Mouse (Mus musculus) stomach, postnatal 0 days (tissue): ENCODE data around the gene Vegfa. TPM values are rescaled to one million over a fixed set of nuclear protein-coding genes. Genes with fewer than 3 reads are reported as not detected.

Experiments used
- ATAC-seq: fragments of 200-750 bp; cut with Nextera tagmentation; 2 replicates; pipeline ENCODE4 v1.8.0; 2017; ENCODE audit not compliant: low FRiP score, low TSS enrichment
- DNase-seq: peaks from one replicate; pipeline ENCODE4 v3.0.0-alpha.2; 2016; ENCODE audit warnings: low spot score
- H3K27ac ChIP-seq: fragments of 300-500 bp; sonication (generic); replicated peaks from 2 replicates; pipeline ENCODE4 v1.5.1; 2014; ENCODE audit warnings: mild to moderate bottlenecking, control low read depth
- H3K27me3 ChIP-seq: fragments of 300-500 bp; sonication (generic); 2 replicates; pipeline ENCODE4 v1.6.1; 2014; ENCODE audit warnings: low read length; ENCODE audit not compliant: control insufficient read depth, insufficient read depth
- H3K36me3 ChIP-seq: fragments of 300-500 bp; sonication (generic); 2 replicates; pipeline ENCODE4 v1.6.1; 2014; ENCODE audit warnings: low read length, mixed read lengths; ENCODE audit not compliant: control insufficient read depth, insufficient read depth
- H3K4me1 ChIP-seq: fragments of 300-500 bp; sonication (generic); replicated peaks from 2 replicates; pipeline ENCODE4 v1.6.1; 2014; ENCODE audit warnings: antibody characterized with exemption; ENCODE audit not compliant: control insufficient read depth, insufficient read depth
- H3K4me2 ChIP-seq: fragments of 300-500 bp; sonication (generic); replicated peaks from 2 replicates; pipeline ENCODE4 v1.6.1; 2014; ENCODE audit warnings: low read depth, mild to moderate bottlenecking, control low read depth, moderate library complexity
- H3K4me3 ChIP-seq: fragments of 300-500 bp; sonication (generic); 2 replicates; pipeline ENCODE4 v1.5.1; 2014; ENCODE audit warnings: low read depth, low read length, control low read depth
- H3K9ac ChIP-seq: fragments of 300-500 bp; sonication (generic); 2 replicates; pipeline ENCODE4 v1.6.1; 2014; ENCODE audit warnings: mild to moderate bottlenecking, low read length, control low read depth, mixed read lengths
- H3K9me3 ChIP-seq: fragments of 300-500 bp; sonication (generic); 2 replicates; pipeline ENCODE4 v1.6.1; 2016; ENCODE audit warnings: low read length; ENCODE audit not compliant: control insufficient read depth
- CTCF ChIP-seq: IDR thresholded peaks from 2 replicates; pipeline ENCODE4 v1.5.1; 2016; ENCODE audit warnings: antibody characterized with exemption, low read depth, mild to moderate bottlenecking, moderate library complexity
- EP300 ChIP-seq: optimal IDR thresholded peaks from 2 replicates; pipeline ENCODE3; 2016; ENCODE audit warnings: antibody characterized with exemption
- WGBS: fragments of 180-500 bp; shearing (Covaris S2); extraction: QIAGEN DNeasy Blood & Tissue Kit; methylation state at CpG from one replicate; pipeline ENCODE4 v1.1.7; 2014; 5-methylcytosine and 5-hydroxymethylcytosine counted together
- polyA plus RNA-seq: library from polyadenylated mRNA; unstranded; fragments of >200 nt; fragmentation: Nextera tagmentation; extraction: Ambion mirVana; gene quantifications from 2 replicates; pipeline ENCODE4 v1.2.1, GENCODE M21; 2015

Gene Vegfa
- polyA plus RNA-seq, 1 experiment from 2014 or later, result 3.1 TPM

DNA sequence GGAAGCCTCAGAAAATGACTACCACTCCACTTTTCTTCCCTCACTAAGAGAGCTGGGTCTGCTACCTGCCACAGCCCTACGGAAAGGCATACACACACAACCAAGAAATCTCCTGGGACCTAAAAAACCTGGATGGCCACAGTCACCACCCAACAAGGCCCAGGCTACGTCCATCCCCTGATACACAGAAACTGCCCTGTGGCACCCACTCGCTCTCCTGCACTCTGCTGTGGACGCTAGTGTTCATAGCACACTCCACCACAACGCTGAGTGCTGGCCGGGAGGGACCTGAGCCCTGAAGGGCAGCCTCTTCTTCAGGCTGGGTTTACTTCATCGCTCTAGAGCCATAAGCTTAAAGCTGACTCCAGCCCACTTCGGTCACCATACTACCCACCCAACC lies 8.6 kb downstream of the Vegfa start:
- Histone ChIP-seq H3K4me3 (no peak overlapping the region), H3K27me3 (no peaks in the 10 kb centered on the region), H3K4me2 (no peak overlapping the region), H3K36me3 (peaks cover 38% of the 10 kb centered on the region), H3K4me1 (peaks cover 13% of the 10 kb centered on the region), H3K27ac (no peak overlapping the region), H3K9me3 (no peaks in the 10 kb centered on the region), H3K9ac (no peak overlapping the region)
- no peak for TF ChIP-seq CTCF
- TF ChIP-seq EP300, result no peak
- WGBS, result 95% methylated on average over 8 of the region's 8 CpGs
- no peak for DNase-seq
- ATAC-seq, result no peak

GRCm38 (mm10) chr17:46022934-46023333 lies 9.2 kb downstream of the Vegfa start:
- Histone ChIP-seq H3K4me3 (no peak overlapping the region), H3K4me1 (peaks cover 9% of the 10 kb centered on the region), H3K4me2 (no peak overlapping the region), H3K27ac (no peak overlapping the region), H3K9ac (no peak overlapping the region), H3K9me3 (no peaks in the 10 kb centered on the region), H3K36me3 (peaks cover 42% of the 10 kb centered on the region), H3K27me3 (no peaks in the 10 kb centered on the region)
- 63% methylated on average over 6 of the region's 6 CpGs for WGBS
- TF ChIP-seq CTCF, result no peak
- no peak for TF ChIP-seq EP300
- DNase-seq, result no peak
- ATAC-seq, result no peak

DNA sequence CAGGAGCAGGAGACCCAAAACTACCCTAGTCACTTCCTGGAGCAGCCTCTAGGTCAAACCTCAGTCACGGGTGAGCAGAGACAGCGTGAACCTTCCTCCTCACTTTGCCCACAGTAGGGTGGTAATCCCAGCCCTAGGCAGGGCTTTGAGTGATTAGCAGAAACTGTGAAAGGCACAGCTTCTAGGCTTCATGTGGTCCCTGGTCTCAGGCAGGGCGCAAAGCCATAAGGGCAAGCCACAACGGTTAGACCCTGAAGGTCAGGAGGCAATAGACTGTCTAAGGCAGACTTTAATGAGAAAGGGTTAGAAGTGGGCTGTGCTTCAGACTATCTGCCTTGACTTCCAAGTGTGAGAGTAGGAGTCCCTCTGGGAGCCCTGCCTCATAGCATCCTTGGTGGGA lies 9.7 kb downstream of the Vegfa start:
- no peak for ATAC-seq
- no peak for DNase-seq
- Histone ChIP-seq H3K27me3 (no peaks in the 10 kb centered on the region), H3K9me3 (no peaks in the 10 kb centered on the region), H3K4me3 (no peak overlapping the region), H3K9ac (no peak overlapping the region), H3K4me2 (no peak overlapping the region), H3K4me1 (peaks cover 9% of the 10 kb centered on the region), H3K36me3 (peaks cover 46% of the 10 kb centered on the region), H3K27ac (no peak overlapping the region)
- no peak for TF ChIP-seq CTCF
- no peak for TF ChIP-seq EP300
- 85% methylated on average over 4 of the region's 4 CpGs for WGBS

DNA sequence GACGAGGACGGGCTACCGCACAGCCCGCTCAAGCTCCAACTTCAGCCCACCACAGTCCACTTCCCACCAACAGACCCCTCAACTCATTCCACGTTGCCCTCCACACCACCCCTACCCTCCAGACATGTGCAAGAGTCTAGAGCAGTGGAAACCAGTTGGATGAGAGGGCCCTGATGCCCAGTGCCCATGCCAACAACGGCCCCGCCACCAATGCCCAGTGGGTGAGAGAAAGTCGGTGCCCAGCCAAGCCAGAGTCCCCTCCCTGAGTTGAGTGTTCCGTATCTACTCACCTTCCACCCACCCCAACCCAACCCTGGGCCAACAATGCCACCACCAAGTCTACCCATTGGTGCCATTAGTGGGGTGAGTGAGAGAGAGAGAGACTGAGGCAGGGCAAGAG lies 10.4 kb downstream of the Vegfa start:
- H3K9me3 ChIP-seq, result no peaks in the 10 kb centered on the region
- H3K27me3 ChIP-seq, result no peaks in the 10 kb centered on the region
- WGBS, result 94% methylated on average over 9 of the region's 9 CpGs
- no peak for ATAC-seq
- H3K9ac ChIP-seq, result no peak overlapping the region
- H3K4me1 ChIP-seq, result peaks cover 4% of the 10 kb centered on the region; the same call in 1 of the 2 replicates
- no peak overlapping the region for H3K4me2 ChIP-seq
- no peak overlapping the region for H3K27ac ChIP-seq
- H3K4me3 ChIP-seq, result no peak overlapping the region
- no peak for TF ChIP-seq CTCF
- no peak for TF ChIP-seq EP300
- DNase-seq, result no peak
- peaks cover 46% of the 10 kb centered on the region for H3K36me3 ChIP-seq

GRCm38 (mm10) chr17:46021173-46021572 lies 11.0 kb downstream of the Vegfa start:
- no peak for ATAC-seq
- H3K27me3 ChIP-seq, result no peaks in the 10 kb centered on the region
- H3K4me3 ChIP-seq, result no peak overlapping the region
- H3K4me1 ChIP-seq, result peaks cover 3% of the 10 kb centered on the region; the same call in 1 of the 2 replicates
- no peak for DNase-seq
- TF ChIP-seq EP300, result no peak
- no peak for TF ChIP-seq CTCF
- no peak overlapping the region for H3K4me2 ChIP-seq
- no peak overlapping the region for H3K9ac ChIP-seq
- no peaks in the 10 kb centered on the region for H3K9me3 ChIP-seq
- WGBS, result 90% methylated on average over 7 of the region's 7 CpGs
- H3K27ac ChIP-seq, result no peak overlapping the region
- H3K36me3 ChIP-seq, result peaks cover 46% of the 10 kb centered on the region

DNA sequence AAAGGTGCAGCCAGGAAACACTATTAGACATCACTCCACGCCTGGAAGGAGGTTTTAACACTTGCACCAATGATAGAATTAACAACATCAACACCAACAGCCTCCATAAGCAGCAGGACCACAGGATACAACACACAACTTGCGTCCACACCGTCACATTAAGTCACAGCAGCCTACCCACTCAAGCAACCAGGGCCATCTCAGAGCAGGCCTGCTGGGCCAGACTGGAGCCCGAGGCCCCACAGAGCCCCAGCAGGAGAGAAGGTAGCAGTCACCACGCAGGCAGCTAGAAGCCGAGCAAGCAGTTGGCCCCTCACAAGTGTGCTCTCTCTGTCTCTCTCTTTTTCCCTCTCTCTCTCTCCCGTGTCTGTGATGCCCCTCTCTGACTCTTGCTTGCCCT lies 11.6 kb downstream of the Vegfa start:
- Histone ChIP-seq H3K9ac (no peak overlapping the region), H3K27me3 (no peaks in the 10 kb centered on the region), H3K36me3 (peaks cover 49% of the 10 kb centered on the region), H3K4me3 (no peak overlapping the region), H3K9me3 (no peaks in the 10 kb centered on the region), H3K4me2 (no peak overlapping the region), H3K27ac (no peak overlapping the region), H3K4me1 (no peaks in the 10 kb centered on the region)
- WGBS, result 78% methylated on average over 7 of the region's 7 CpGs
- DNase-seq, result no peak
- ATAC-seq, result no peak
- no peak for TF ChIP-seq EP300
- no peak for TF ChIP-seq CTCF
